Mouse (Mus musculus) C2C12 (cell line): Measurements from ENCODE around the gene Cdip1.

Experiments
- CEBPB ChIP-seq: IDR thresholded peaks from one replicate; pipeline ENCODE4 v1.6.1; 2011; ENCODE audit warnings: low read depth, mild to moderate bottlenecking, control low read depth, moderate library complexity
- CTCF ChIP-seq: IDR thresholded peaks from one replicate; pipeline ENCODE4 v1.5.1; 2011; ENCODE audit not compliant: control insufficient read depth, insufficient read depth, insufficient read length
- MAX ChIP-seq: IDR thresholded peaks from one replicate; pipeline ENCODE4 v1.6.1; 2011; ENCODE audit warnings: mild to moderate bottlenecking, control low read depth

GRCm38 (mm10) chr16:4818349-4818748, 28.3 kb upstream of the Cdip1 start:
- TF ChIP-seq CTCF (no peak), MAX (no peak), CEBPB (no peak)
